Mouse (Mus musculus) spleen, adult 2 months (tissue): ENCODE measurements around the gene Sstr3.

ENCODE experiments used
- CTCF ChIP-seq: fragments of 200-500 bp; IDR thresholded peaks from 2 replicates; pipeline ENCODE4 v1.5.1; 2011; ENCODE audit warnings: mild to moderate bottlenecking, inconsistent platforms; ENCODE audit not compliant: insufficient read depth, insufficient read length, insufficient replicate concordance; ENCODE audit errors: extremely low read depth
- POLR2A ChIP-seq: fragments of 200-500 bp; IDR thresholded peaks from 2 replicates; pipeline ENCODE4 v1.6.1; 2011; ENCODE audit warnings: low read depth, low read length, inconsistent platforms

GRCm38 (mm10) chr15:78570170-78570569, 25.7 kb upstream of the Sstr3 start:
- TF ChIP-seq CTCF = no peak
- TF ChIP-seq POLR2A = no peak
